1 mouse cellular context compared by ENCODE assay signal in genomic region chr9:42964809-42965208, GRCm38 (mm10). TPM values are rescaled to one million over a fixed set of nuclear protein-coding genes. Genes with fewer than 3 reads are reported as not detected.
"Had no signal": no experiment of that assay in that cellular context is flagged by ENCODE, and none has a peak within 500 bp of the region (broad histone marks: within the 10 kb centered on the region; RNA-seq: fewer than 3 reads in every experiment).

No protein-coding gene starts in this region.

RNA-seq across cellular contexts. Expression of gene Grik4, which starts 20.5 kb away (rescaled TPM):
- total RNA-seq: heart, adult 8-10 months had no signal
